Comparison of ENCODE assay signal across 28 mouse cellular contexts in genomic region chrX:83221050-83221449, GRCm38 (mm10).
A peak's percentile ranks its signal among the peaks of the same experiment; 100 is the strongest.
DNase-seq lines count a peak whose midpoint lies in the region; ATAC-seq and TF ChIP-seq lines count a peak whose summit lies in the region.
"Had no signal": no experiment of that assay in that cellular context is flagged by ENCODE, and none has a peak within 500 bp of the region (broad histone marks: within the 10 kb centered on the region; RNA-seq: fewer than 3 reads in every experiment).

No protein-coding gene starts in this region.

- H3K27me3 ChIP-seq in forebrain, postnatal 0 days (ENCODE audit: insufficient read depth, low read length), result no peaks in the 10 kb centered on the region
- H3K27me3 ChIP-seq in forebrain, embryonic 10.5 days (ENCODE audit: poor library complexity, severe bottlenecking), result no peaks in the 10 kb centered on the region
- H3K27me3 ChIP-seq: CH12.LX; embryonic facial prominence, embryonic 12.5 days; forebrain, embryonic 12.5 days had no signal

- no peak overlapping the region for H3K4me2 ChIP-seq in forebrain, postnatal 0 days (ENCODE audit: low read depth)
- H3K4me2 ChIP-seq: embryonic facial prominence, embryonic 12.5 days; forebrain, embryonic 12.5 days had no signal

- no peak overlapping the region for H3K27ac ChIP-seq in forebrain, postnatal 0 days (ENCODE audit: low read depth, low read length)
- H3K27ac ChIP-seq in forebrain, embryonic 10.5 days, result no peak overlapping the region
- H3K27ac ChIP-seq in layer of hippocampus, adult 2 months, result peak overlapping the region; percentile 64
- H3K27ac ChIP-seq: embryonic facial prominence, embryonic 10.5 days; embryonic facial prominence, embryonic 12.5 days; forebrain, embryonic 12.5 days had no signal

- H3K9me3 ChIP-seq in forebrain, postnatal 0 days (ENCODE audit: low read length), result no peaks in the 10 kb centered on the region
- H3K9me3 ChIP-seq in forebrain, embryonic 10.5 days, result no peaks in the 10 kb centered on the region
- H3K9me3 ChIP-seq: embryonic facial prominence, embryonic 10.5 days; embryonic facial prominence, embryonic 12.5 days; forebrain, embryonic 12.5 days; G1E had no signal

- no peaks in the 10 kb centered on the region for H3K36me3 ChIP-seq in forebrain, postnatal 0 days (ENCODE audit: insufficient read depth)
- H3K36me3 ChIP-seq in forebrain, embryonic 10.5 days (replicated peaks), result no peaks in the 10 kb centered on the region
- H3K36me3 ChIP-seq: embryonic facial prominence, embryonic 10.5 days; embryonic facial prominence, embryonic 12.5 days; forebrain, embryonic 12.5 days; G1E had no signal

- no peak overlapping the region for H3K4me3 ChIP-seq in forebrain, postnatal 0 days (ENCODE audit: low read depth, low read length)
- H3K4me3 ChIP-seq in forebrain, embryonic 10.5 days, result no peak overlapping the region
- no peak overlapping the region for H3K4me3 ChIP-seq in layer of hippocampus, adult 2 months
- H3K4me3 ChIP-seq: embryonic facial prominence, embryonic 10.5 days; embryonic facial prominence, embryonic 12.5 days; forebrain, embryonic 12.5 days had no signal

- TF ChIP-seq CTCF in forebrain, postnatal 0 days (IDR thresholded peaks at IDR 0.05; ENCODE audit: low read depth), result no peak
- no peak for TF ChIP-seq CTCF in layer of hippocampus, adult 2 months (conservative IDR thresholded peaks at IDR 0.05)

- intact Hi-C loops in heart, postnatal 14 days (cut with DNase I), result no loop called here

- H3K4me1 ChIP-seq in forebrain, postnatal 0 days (ENCODE audit: insufficient read depth), result no peaks in the 10 kb centered on the region
- no peaks in the 10 kb centered on the region for H3K4me1 ChIP-seq in forebrain, embryonic 10.5 days
- H3K4me1 ChIP-seq: embryonic facial prominence, embryonic 10.5 days; embryonic facial prominence, embryonic 12.5 days; forebrain, embryonic 12.5 days had no signal

- peak; percentile 12; the same call in 1 of the 2 replicates for ATAC-seq in forebrain, postnatal 0 days
- ATAC-seq: activated CD4-positive, CD25-positive, alpha-beta regulatory T cell, adult 4 months; CD4-positive, CD25-positive, alpha-beta regulatory T cell, adult 4 months; forebrain, embryonic 14.5 days; forebrain, embryonic 16.5 days; Patski had no signal

- DNase-seq in forebrain, postnatal 0 days, result no peak
- no peak for DNase-seq in forebrain, embryonic 10.5 days (ENCODE audit: extremely low spot score, low spot score)
- no peak for DNase-seq in layer of hippocampus, adult 2 months (ENCODE audit: low spot score in 2 of 2)
- no peak for DNase-seq in layer of hippocampus, adult 9-11 months
- peak; percentile 2 for DNase-seq in right cerebral cortex, adult 18-20 months
- DNase-seq in right cerebral cortex, postnatal 36 days (ENCODE audit: low spot score in 2 of 2), result no peak
- DNase-seq in telencephalon, adult 2 months (ENCODE audit: low read depth, low spot score), result peak; percentile 58
- no peak for DNase-seq in heart, postnatal 14 days
- DNase-seq: adrenal gland, adult 8-10 months; adrenal gland, postnatal 14 days; adrenal gland, postnatal 36 days; B cell, adult 2 months; cerebellum, adult 11 months; cerebellum, adult 18-20 months; cerebellum, adult 8-10 months; cerebellum, adult 9-11 months; cerebellum, postnatal 14 days; cerebellum, postnatal 36 days had no signal

- 29% methylated on average over 1 of the region's 1 CpGs for WGBS in forebrain, postnatal 0 days
- WGBS in forebrain, embryonic 10.5 days, result 54% methylated on average over 1 of the region's 1 CpGs

- H3K9ac ChIP-seq in forebrain, postnatal 0 days, result no peak overlapping the region
- H3K9ac ChIP-seq: embryonic facial prominence, embryonic 12.5 days; forebrain, embryonic 12.5 days had no signal

Comparison
In these comparisons a context has a peak if more than half of its experiments do, and no peak if none do; other contexts are left out.
1. DNase-seq: peak in right cerebral cortex, adult 18-20 months (single experiment) and telencephalon, adult 2 months (single experiment); none in forebrain, postnatal 0 days (single experiment), forebrain, embryonic 10.5 days (single experiment), layer of hippocampus, adult 2 months (0 of 2), layer of hippocampus, adult 9-11 months (single experiment), right cerebral cortex, postnatal 36 days (0 of 2) and heart, postnatal 14 days (0 of 2).